Mouse (Mus musculus): ENCODE results near the gene Ino80. TPM values are rescaled to one million over a fixed set of nuclear protein-coding genes. Genes with fewer than 3 reads are reported as not detected.

The Ino80 gene
- polyA plus RNA-seq, 1 experiment from 2014 or later, result 3.6 TPM

DNA sequence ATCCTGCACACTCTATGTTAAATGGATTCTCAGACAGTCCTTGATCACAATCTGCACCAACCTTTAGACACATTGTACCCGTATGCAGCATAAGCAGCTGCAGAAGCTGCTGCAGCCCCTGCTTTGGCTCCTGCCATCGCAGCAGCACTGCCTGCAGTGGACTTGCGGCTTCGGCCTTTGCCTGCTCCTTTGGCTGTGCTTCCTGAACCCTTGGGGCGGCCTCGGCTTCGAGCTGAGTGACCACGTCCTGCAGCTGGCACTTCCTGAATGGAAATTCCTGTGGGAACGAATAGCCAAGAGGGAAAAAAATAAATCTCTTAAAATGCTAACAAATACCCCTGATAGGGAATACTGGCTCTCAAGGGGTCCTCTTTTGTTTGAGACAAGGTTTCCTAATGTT is 100.2 kb downstream of the Ino80 start:
- WGBS, result 84% methylated on average over 9 of the region's 9 CpGs
- ATAC-seq (ENCODE audit: insufficient read depth, low FRiP score), result no peak
- no peak overlapping the region for H3K4me2 ChIP-seq (ENCODE audit: low read depth, low read length)
- H3K27me3 ChIP-seq (ENCODE audit: control insufficient read depth, insufficient read depth, low read length), result no peaks in the 10 kb centered on the region
- no peaks in the 10 kb centered on the region for H3K4me1 ChIP-seq (ENCODE audit: control insufficient read depth, insufficient read depth, low read length)
- no peaks in the 10 kb centered on the region for H3K9me3 ChIP-seq (replicated peaks; ENCODE audit: control insufficient read depth, low read length)
- no peak overlapping the region for H3K27ac ChIP-seq (ENCODE audit: low read length)
- peaks cover 22% of the 10 kb centered on the region for H3K36me3 ChIP-seq (ENCODE audit: control insufficient read depth, insufficient read depth, low read length)
- H3K4me3 ChIP-seq (replicated peaks; ENCODE audit: low read length), result no peak overlapping the region
- H3K9ac ChIP-seq (ENCODE audit: low read length), result no peak overlapping the region

DNA sequence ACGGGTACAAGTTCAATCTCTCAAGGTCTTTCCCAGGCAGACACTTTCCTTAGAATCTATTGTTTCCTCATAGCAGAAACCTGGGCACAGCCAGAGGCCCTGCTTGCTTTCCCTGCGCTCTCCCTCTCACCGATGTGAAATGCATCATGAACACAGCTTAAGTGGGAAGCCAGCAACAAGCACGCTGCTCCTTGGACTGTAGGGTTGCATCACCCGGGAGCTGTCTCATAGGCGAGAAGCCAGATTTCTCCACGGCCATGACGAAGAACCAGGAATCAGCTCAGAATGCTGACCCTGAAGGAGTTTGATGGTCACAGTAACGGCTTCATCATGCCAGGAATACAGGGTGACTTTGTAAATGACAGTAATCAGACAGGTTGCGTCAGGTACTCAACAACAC is 107.4 kb downstream of the Ino80 start:
- ATAC-seq (ENCODE audit: insufficient read depth, low FRiP score), result no peak
- Histone ChIP-seq H3K4me1 (ENCODE audit: control insufficient read depth, insufficient read depth, low read length) (no peaks in the 10 kb centered on the region), H3K4me3 (replicated peaks; ENCODE audit: low read length) (no peak overlapping the region), H3K27ac (ENCODE audit: low read length) (no peak overlapping the region), H3K9ac (ENCODE audit: low read length) (no peak overlapping the region), H3K36me3 (ENCODE audit: control insufficient read depth, insufficient read depth, low read length) (peaks cover 14% of the 10 kb centered on the region; the same call in 1 of the 2 replicates), H3K9me3 (replicated peaks; ENCODE audit: control insufficient read depth, low read length) (no peaks in the 10 kb centered on the region), H3K4me2 (ENCODE audit: low read depth, low read length) (no peak overlapping the region), H3K27me3 (ENCODE audit: control insufficient read depth, insufficient read depth, low read length) (no peaks in the 10 kb centered on the region)
- 94% methylated on average over 10 of the region's 10 CpGs for WGBS

DNA sequence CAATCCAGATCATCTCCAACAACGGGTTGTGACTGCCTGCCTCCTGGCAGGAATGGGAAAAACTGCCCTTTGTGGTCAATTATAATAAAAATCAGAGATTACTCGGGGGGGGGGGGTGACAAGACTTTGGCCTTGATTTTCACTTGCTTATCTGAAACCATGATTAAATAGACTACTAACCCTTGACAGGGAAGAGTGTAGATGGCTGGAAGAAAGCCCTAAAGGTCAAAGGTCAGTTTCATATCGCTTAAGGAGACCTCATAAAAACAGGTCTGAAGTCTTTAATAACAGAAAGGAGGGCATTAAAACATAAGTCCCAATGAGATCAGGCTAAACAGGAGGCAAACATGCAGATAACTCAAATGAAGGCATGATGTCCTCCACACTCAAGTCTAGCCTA is 110.1 kb downstream of the Ino80 start:
- Histone ChIP-seq H3K9ac (ENCODE audit: low read length) (no peak overlapping the region), H3K9me3 (replicated peaks; ENCODE audit: control insufficient read depth, low read length) (no peaks in the 10 kb centered on the region), H3K4me3 (replicated peaks; ENCODE audit: low read length) (no peak overlapping the region), H3K36me3 (ENCODE audit: control insufficient read depth, insufficient read depth, low read length) (0 out of 2 replicates have a peak, but pooled peaks cover 4% of the 10 kb centered on the region), H3K4me2 (ENCODE audit: low read depth, low read length) (no peak overlapping the region), H3K27ac (ENCODE audit: low read length) (no peak overlapping the region), H3K4me1 (ENCODE audit: control insufficient read depth, insufficient read depth, low read length) (no peaks in the 10 kb centered on the region), H3K27me3 (ENCODE audit: control insufficient read depth, insufficient read depth, low read length) (no peaks in the 10 kb centered on the region)
- WGBS, result 77% methylated on average over 3 of the region's 3 CpGs
- ATAC-seq (ENCODE audit: insufficient read depth, low FRiP score), result no peak

DNA sequence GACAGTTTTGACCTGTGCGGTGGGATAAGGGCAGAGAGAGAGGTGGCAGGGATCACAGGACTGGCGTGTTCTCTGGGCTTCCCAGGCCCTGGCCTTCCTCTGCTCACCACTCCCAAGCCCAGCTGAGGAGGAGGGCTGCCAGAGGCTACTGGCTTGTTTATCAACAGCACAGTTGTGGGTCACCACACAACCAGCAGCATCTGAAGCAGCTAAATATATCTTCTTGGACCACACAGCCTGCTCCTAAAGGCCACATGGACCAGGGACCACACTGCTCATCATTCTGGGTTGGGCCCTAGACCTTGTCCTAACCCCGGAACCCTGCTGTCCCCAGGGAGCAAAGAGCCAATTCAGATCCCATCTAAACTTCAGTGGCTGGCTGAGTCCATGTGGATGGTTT is 112.5 kb downstream of the Ino80 start:
- Histone ChIP-seq H3K9ac (ENCODE audit: low read length) (no peak overlapping the region), H3K4me1 (ENCODE audit: control insufficient read depth, insufficient read depth, low read length) (no peaks in the 10 kb centered on the region), H3K9me3 (replicated peaks; ENCODE audit: control insufficient read depth, low read length) (peaks cover 5% of the 10 kb centered on the region; the same call in 1 of the 2 replicates), H3K4me2 (ENCODE audit: low read depth, low read length) (no peak overlapping the region), H3K4me3 (replicated peaks; ENCODE audit: low read length) (no peak overlapping the region), H3K36me3 (ENCODE audit: control insufficient read depth, insufficient read depth, low read length) (0 out of 2 replicates have a peak, but pooled peaks cover 4% of the 10 kb centered on the region), H3K27me3 (ENCODE audit: control insufficient read depth, insufficient read depth, low read length) (no peaks in the 10 kb centered on the region), H3K27ac (ENCODE audit: low read length) (no peak overlapping the region)
- WGBS, result 71% methylated on average over 3 of the region's 3 CpGs
- no peak for ATAC-seq (ENCODE audit: insufficient read depth, low FRiP score)

DNA sequence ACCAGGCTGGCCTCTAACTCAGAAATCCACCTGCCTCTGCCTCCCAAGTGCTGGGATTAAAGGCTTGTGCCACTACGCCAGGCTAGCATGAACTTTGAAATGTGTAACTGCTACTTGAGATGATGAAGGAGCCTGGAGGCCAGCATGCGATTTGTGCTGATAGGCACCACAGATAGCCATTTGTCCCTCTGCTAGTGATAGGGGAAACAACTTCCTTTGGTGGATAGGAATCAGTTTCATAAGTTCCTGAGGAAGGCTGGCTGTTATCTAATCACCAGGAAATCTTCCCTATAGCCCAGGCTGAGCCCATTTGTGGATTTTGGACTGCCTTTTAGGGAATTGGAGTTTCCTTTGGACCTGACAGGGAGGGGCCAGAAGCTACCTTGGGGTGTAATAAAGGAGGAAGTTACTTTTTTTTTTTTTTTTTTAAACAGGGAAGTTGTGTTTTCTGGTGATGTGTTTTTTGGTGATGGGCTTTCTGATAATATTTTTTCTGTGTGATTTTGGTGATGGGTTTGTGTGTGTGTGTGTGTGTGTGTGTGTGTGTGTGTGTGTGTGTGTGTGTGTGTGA is 117.7 kb downstream of the Ino80 start:
- Histone ChIP-seq H3K4me1 (ENCODE audit: control insufficient read depth, insufficient read depth, low read length) (no peaks in the 10 kb centered on the region), H3K36me3 (ENCODE audit: control insufficient read depth, insufficient read depth, low read length) (no peaks in the 10 kb centered on the region), H3K9me3 (replicated peaks; ENCODE audit: control insufficient read depth, low read length) (peaks cover 8% of the 10 kb centered on the region; the same call in 1 of the 2 replicates), H3K27ac (ENCODE audit: low read length) (no peak overlapping the region), H3K27me3 (ENCODE audit: control insufficient read depth, insufficient read depth, low read length) (no peaks in the 10 kb centered on the region), H3K4me2 (ENCODE audit: low read depth, low read length) (no peak overlapping the region), H3K9ac (ENCODE audit: low read length) (no peak overlapping the region), H3K4me3 (replicated peaks; ENCODE audit: low read length) (no peak overlapping the region)
- ATAC-seq (ENCODE audit: insufficient read depth, low FRiP score), result no peak
- WGBS, result 77% methylated on average over 2 of the region's 2 CpGs

DNA sequence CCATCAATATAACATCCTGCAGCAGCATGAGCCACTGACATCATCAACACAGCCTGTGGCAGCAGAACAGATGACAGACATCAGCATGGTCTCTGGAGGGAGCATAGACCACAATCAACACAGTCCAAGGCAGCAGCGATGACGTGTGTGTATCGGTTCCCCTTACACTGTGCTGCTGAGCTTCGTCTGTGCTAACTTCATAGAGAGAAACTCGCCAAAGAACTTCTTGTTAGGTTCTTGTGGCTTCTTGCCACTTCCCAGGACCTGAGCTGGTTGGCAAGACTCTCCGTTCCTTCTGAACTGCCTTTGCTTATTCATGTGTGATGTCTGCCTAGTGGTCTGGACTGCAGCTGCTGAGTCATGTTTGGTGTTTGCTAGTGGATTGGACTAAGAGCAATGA is 119.2 kb downstream of the Ino80 start:
- H3K4me2 ChIP-seq (ENCODE audit: low read depth, low read length), result no peak overlapping the region
- no peak overlapping the region for H3K9ac ChIP-seq (ENCODE audit: low read length)
- H3K36me3 ChIP-seq (ENCODE audit: control insufficient read depth, insufficient read depth, low read length), result no peaks in the 10 kb centered on the region
- H3K4me1 ChIP-seq (ENCODE audit: control insufficient read depth, insufficient read depth, low read length), result no peaks in the 10 kb centered on the region
- H3K4me3 ChIP-seq (replicated peaks; ENCODE audit: low read length), result no peak overlapping the region
- 79% methylated on average over 6 of the region's 6 CpGs for WGBS
- H3K9me3 ChIP-seq (replicated peaks; ENCODE audit: control insufficient read depth, low read length), result peaks cover 8% of the 10 kb centered on the region; the same call in 1 of the 2 replicates
- no peak for ATAC-seq (ENCODE audit: insufficient read depth, low FRiP score)
- no peak overlapping the region for H3K27ac ChIP-seq (ENCODE audit: low read length)
- no peaks in the 10 kb centered on the region for H3K27me3 ChIP-seq (ENCODE audit: control insufficient read depth, insufficient read depth, low read length)

DNA sequence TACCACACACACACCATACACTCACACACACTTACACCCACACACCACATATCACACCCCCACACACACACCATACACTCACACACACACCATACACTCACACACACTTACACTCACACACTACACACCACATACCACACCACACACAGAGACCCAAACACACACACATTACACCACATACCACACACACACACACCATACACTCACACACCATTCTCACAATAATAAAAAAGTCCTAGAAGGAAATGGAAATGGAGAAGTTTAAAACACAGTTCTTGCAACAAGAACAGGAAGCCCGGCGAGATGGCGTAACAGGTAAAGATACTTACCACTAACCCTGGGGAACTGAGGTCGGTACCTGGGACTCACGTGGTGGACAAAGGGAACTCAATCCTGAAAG is 120.7 kb downstream of the Ino80 start:
- Histone ChIP-seq H3K9me3 (replicated peaks; ENCODE audit: control insufficient read depth, low read length) (peaks cover 8% of the 10 kb centered on the region; the same call in 1 of the 2 replicates), H3K4me3 (replicated peaks; ENCODE audit: low read length) (no peak overlapping the region), H3K36me3 (ENCODE audit: control insufficient read depth, insufficient read depth, low read length) (no peaks in the 10 kb centered on the region), H3K4me1 (ENCODE audit: control insufficient read depth, insufficient read depth, low read length) (no peaks in the 10 kb centered on the region), H3K4me2 (ENCODE audit: low read depth, low read length) (no peak overlapping the region), H3K27ac (ENCODE audit: low read length) (no peak overlapping the region), H3K27me3 (ENCODE audit: control insufficient read depth, insufficient read depth, low read length) (no peaks in the 10 kb centered on the region), H3K9ac (ENCODE audit: low read length) (no peak overlapping the region)
- WGBS, result 89% methylated on average over 5 of the region's 5 CpGs
- no peak for ATAC-seq (ENCODE audit: insufficient read depth, low FRiP score)

DNA sequence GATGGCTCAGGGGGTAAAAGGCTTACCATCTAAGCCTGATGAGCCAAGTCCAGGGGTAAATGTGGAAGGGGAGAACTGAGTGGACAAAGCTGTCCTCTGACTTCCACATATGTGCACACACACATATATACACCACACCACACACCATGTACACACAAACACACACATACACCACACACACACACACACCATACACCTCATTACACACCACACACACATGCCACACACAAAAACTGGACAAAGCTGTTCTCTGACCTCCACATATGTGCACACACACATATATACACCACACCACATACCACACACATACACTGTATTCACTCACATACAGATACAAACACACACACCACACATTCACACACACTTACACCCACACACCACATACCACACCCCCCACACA is 121.2 kb downstream of the Ino80 start:
- peaks cover 3% of the 10 kb centered on the region; the same call in 1 of the 2 replicates for H3K9me3 ChIP-seq (replicated peaks; ENCODE audit: control insufficient read depth, low read length)
- H3K9ac ChIP-seq (ENCODE audit: low read length), result no peak overlapping the region
- ATAC-seq (ENCODE audit: insufficient read depth, low FRiP score), result no peak
- no peak overlapping the region for H3K4me3 ChIP-seq (replicated peaks; ENCODE audit: low read length)
- H3K4me2 ChIP-seq (ENCODE audit: low read depth, low read length), result no peak overlapping the region
- H3K27me3 ChIP-seq (ENCODE audit: control insufficient read depth, insufficient read depth, low read length), result peaks cover 1% of the 10 kb centered on the region; the same call in 1 of the 2 replicates
- no peak overlapping the region for H3K27ac ChIP-seq (ENCODE audit: low read length)
- H3K4me1 ChIP-seq (ENCODE audit: control insufficient read depth, insufficient read depth, low read length), result 0 out of 2 replicates have a peak, but pooled peaks cover under 1% of the 10 kb centered on the region
- H3K36me3 ChIP-seq (ENCODE audit: control insufficient read depth, insufficient read depth, low read length), result no peaks in the 10 kb centered on the region

DNA sequence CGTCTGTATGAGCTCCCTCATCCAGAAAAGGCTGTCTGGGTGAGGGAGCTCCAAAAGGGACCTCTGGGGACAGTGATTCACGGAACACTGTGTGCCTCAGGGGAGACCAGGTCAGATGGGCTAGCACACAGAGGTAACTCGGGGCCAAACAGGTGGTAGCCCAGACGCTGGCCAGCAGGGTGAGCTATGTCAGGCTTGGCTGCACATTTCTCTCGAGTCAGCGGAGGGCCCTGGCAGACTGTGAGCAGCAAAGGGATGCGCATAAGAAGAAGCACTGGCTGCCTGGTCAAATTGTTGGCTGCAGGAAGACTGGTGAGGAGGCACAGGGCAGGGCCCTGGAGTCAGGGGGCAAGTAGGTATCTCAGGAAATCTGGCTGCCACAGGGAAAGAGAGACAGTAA is 121.8 kb downstream of the Ino80 start:
- WGBS, result 32% methylated on average over 7 of the region's 7 CpGs
- Histone ChIP-seq H3K9ac (ENCODE audit: low read length) (no peak overlapping the region), H3K9me3 (replicated peaks; ENCODE audit: control insufficient read depth, low read length) (0 out of 2 replicates have a peak, but pooled peaks cover 3% of the 10 kb centered on the region), H3K27me3 (ENCODE audit: control insufficient read depth, insufficient read depth, low read length) (peaks cover 4% of the 10 kb centered on the region; the same call in 1 of the 2 replicates), H3K27ac (ENCODE audit: low read length) (no peak overlapping the region), H3K36me3 (ENCODE audit: control insufficient read depth, insufficient read depth, low read length) (no peaks in the 10 kb centered on the region), H3K4me3 (replicated peaks; ENCODE audit: low read length) (no peak overlapping the region), H3K4me1 (ENCODE audit: control insufficient read depth, insufficient read depth, low read length) (peaks cover 5% of the 10 kb centered on the region; the same call in 1 of the 2 replicates), H3K4me2 (ENCODE audit: low read depth, low read length) (no peak overlapping the region)
- no peak for ATAC-seq (ENCODE audit: insufficient read depth, low FRiP score)

Measured in stomach, embryonic 16.5 days (tissue).